Mouse (Mus musculus) bone marrow macrophage, adult 2 months (primary cell): ENCODE measurements around the gene Nrxn2. TPM values are rescaled to one million over a fixed set of nuclear protein-coding genes. Genes with fewer than 3 reads are reported as not detected.

ENCODE experiments used
- H3K27ac ChIP-seq: 2 replicates; pipeline ENCODE4 v1.5.1; 2012; ENCODE audit warnings: low read depth, low read length; ENCODE audit not compliant: insufficient read depth
- H3K4me1 ChIP-seq: 2 replicates; pipeline ENCODE4 v1.6.1; 2012; ENCODE audit warnings: low read length; ENCODE audit not compliant: control insufficient read depth, insufficient read depth
- H3K4me3 ChIP-seq: 2 replicates; pipeline ENCODE4 v1.5.1; 2012; ENCODE audit warnings: mild to moderate bottlenecking, low read length, moderate library complexity; ENCODE audit not compliant: insufficient read depth
- CTCF ChIP-seq: IDR thresholded peaks from 2 replicates; pipeline ENCODE4 v1.5.1; 2012; ENCODE audit warnings: low read depth, mild to moderate bottlenecking, low read length, moderate library complexity
- POLR2A ChIP-seq: IDR thresholded peaks from 2 replicates; pipeline ENCODE4 v1.6.1; 2012; ENCODE audit warnings: mild to moderate bottlenecking, low read depth, low read length, borderline replicate concordance
- polyA plus RNA-seq: library from polyadenylated mRNA; stranded (reverse); fragments of >200 nt; gene quantifications from 2 replicates; pipeline ENCODE4 v1.2.4, GENCODE M21; 2012; ENCODE audit not compliant: missing spikeins, insufficient read depth, insufficient read length

The Nrxn2 gene
- polyA plus RNA-seq, 1 experiment, result not detected

- no peak overlapping the region for H3K27ac ChIP-seq
- no peak overlapping the region for H3K4me3 ChIP-seq
- no peak for TF ChIP-seq CTCF
- TF ChIP-seq POLR2A, result no peak
- H3K4me1 ChIP-seq, result peaks cover 6% of the 10 kb centered on the region
Observed at GRCm38 (mm10) chr19:6560246-6560815, 141.8 kb downstream of the Nrxn2 start.

- Histone ChIP-seq H3K27ac (no peak overlapping the region), H3K4me1 (no peaks in the 10 kb centered on the region), H3K4me3 (no peak overlapping the region)
- TF ChIP-seq POLR2A (no peak), CTCF (no peak)
Observed at GRCm38 (mm10) chr19:6565136-6565535, 146.6 kb downstream of the Nrxn2 start.

GRCm38 (mm10) chr19:6566450-6566849, 147.9 kb downstream of the Nrxn2 start:
- no peaks in the 10 kb centered on the region for H3K4me1 ChIP-seq
- TF ChIP-seq CTCF, result no peak
- TF ChIP-seq POLR2A, result no peak
- no peak overlapping the region for H3K27ac ChIP-seq
- H3K4me3 ChIP-seq, result no peak overlapping the region

- Histone ChIP-seq H3K27ac (no peak overlapping the region), H3K4me1 (no peaks in the 10 kb centered on the region), H3K4me3 (no peak overlapping the region)
- TF ChIP-seq POLR2A (no peak), CTCF (no peak)
Observed at GRCm38 (mm10) chr19:6569021-6569420, 150.5 kb downstream of the Nrxn2 start.

- TF ChIP-seq POLR2A (no peak), CTCF (no peak)
- H3K4me3 ChIP-seq, result no peak overlapping the region
- H3K4me1 ChIP-seq, result no peaks in the 10 kb centered on the region
- H3K27ac ChIP-seq, result no peak overlapping the region
Observed at GRCm38 (mm10) chr19:6569561-6569960, 151.0 kb downstream of the Nrxn2 start.

GRCm38 (mm10) chr19:6571476-6571875, 152.9 kb downstream of the Nrxn2 start:
- Histone ChIP-seq H3K4me3 (no peak overlapping the region), H3K4me1 (no peaks in the 10 kb centered on the region), H3K27ac (no peak overlapping the region)
- TF ChIP-seq POLR2A (no peak), CTCF (no peak)

- TF ChIP-seq POLR2A, result no peak
- no peak for TF ChIP-seq CTCF
- Histone ChIP-seq H3K4me3 (no peak overlapping the region), H3K4me1 (no peaks in the 10 kb centered on the region), H3K27ac (no peak overlapping the region)
Observed at GRCm38 (mm10) chr19:6572001-6572400, 153.5 kb downstream of the Nrxn2 start.

Other genes starting within 250 kb of the Nrxn2 start
- 0.35 TPM in 1 of 2 replicates, not detected in the other for gene Majin, start 234.3 kb upstream of the Nrxn2 start, polyA plus RNA-seq
- gene Gpha2, start 192.4 kb upstream of the Nrxn2 start, polyA plus RNA-seq, result not detected in 2 replicates
- gene Ppp2r5b, start 182.9 kb upstream of the Nrxn2 start, polyA plus RNA-seq, result 13.7 and 15.4 TPM in 2 replicates
- gene Atg2a, start 177.1 kb upstream of the Nrxn2 start, polyA plus RNA-seq, result 23.9 and 27.1 TPM in 2 replicates
- 91.9 and 96.3 TPM in 2 replicates for gene Ehd1, start 142.0 kb upstream of the Nrxn2 start, polyA plus RNA-seq
- 6.9 and 7.0 TPM in 2 replicates for gene Cdc42bpg, start 112.3 kb upstream of the Nrxn2 start, polyA plus RNA-seq
- gene Men1, start 83.8 kb upstream of the Nrxn2 start, polyA plus RNA-seq, result 28.1 and 29.1 TPM in 2 replicates
- 57.4 and 58.5 TPM in 2 replicates for gene Map4k2, start 77.6 kb upstream of the Nrxn2 start, polyA plus RNA-seq
- gene Sf1, start 55.0 kb upstream of the Nrxn2 start, polyA plus RNA-seq, result 159 and 170 TPM in 2 replicates
- 0.97 and 2.1 TPM in 2 replicates for gene Pygm, start 34.3 kb upstream of the Nrxn2 start, polyA plus RNA-seq
- gene Rasgrp2, start 19.4 kb upstream of the Nrxn2 start, polyA plus RNA-seq, result 5.9 and 7.7 TPM in 2 replicates
- not detected in 2 replicates for gene Slc22a12, start 124.3 kb downstream of the Nrxn2 start, polyA plus RNA-seq